Mouse (Mus musculus): ENCODE measurements around the gene Coro2a. TPM values are rescaled to one million over a fixed set of nuclear protein-coding genes. Genes with fewer than 3 reads are reported as not detected.

The Coro2a gene
- polyA plus RNA-seq, 1 experiment from 2014 or later: 7.3 TPM

GRCm38 (mm10) chr4:46554295-46555069 is 47.5 kb downstream of the Coro2a start:
- ATAC-seq (ENCODE audit: insufficient number of reproducible peaks, insufficient read depth, low FRiP score, low TSS enrichment): no peak
- H3K4me3 ChIP-seq: no peak overlapping the region
- H3K9me3 ChIP-seq: no peaks in the 10 kb centered on the region
- H3K27me3 ChIP-seq: no peaks in the 10 kb centered on the region
- no peak overlapping the region for H3K9ac ChIP-seq
- H3K4me2 ChIP-seq (replicated peaks): no peak overlapping the region
- no peaks in the 10 kb centered on the region for H3K36me3 ChIP-seq
- 75% methylated on average over 10 of the region's 10 CpGs for WGBS
- H3K27ac ChIP-seq: no peak overlapping the region
- no peaks in the 10 kb centered on the region; the same call in 1 of the 2 replicates for H3K4me1 ChIP-seq

GRCm38 (mm10) chr4:46553864-46554263 is 48.1 kb downstream of the Coro2a start:
- ATAC-seq (ENCODE audit: insufficient number of reproducible peaks, insufficient read depth, low FRiP score, low TSS enrichment): no peak
- 71% methylated on average over 1 of the region's 1 CpGs for WGBS

DNA sequence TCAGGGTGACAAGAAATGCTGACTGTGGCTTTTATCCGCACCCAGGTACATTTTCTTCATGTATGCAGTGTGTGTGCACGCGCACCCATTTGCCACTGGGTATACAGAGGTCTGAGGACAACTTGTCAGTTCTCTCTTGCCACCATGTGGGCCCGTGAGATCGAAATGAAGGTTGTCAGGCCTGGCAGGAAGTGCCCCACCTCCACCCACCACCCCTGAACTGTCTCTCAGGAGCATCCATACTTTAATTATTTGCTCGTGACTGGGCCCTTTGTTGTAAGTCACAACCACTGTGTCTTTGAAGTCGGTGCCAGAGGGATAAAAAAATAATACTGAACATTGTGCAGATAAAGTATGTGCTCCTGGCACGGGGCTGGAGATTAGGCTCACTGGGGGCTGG is 51.6 kb downstream of the Coro2a start:
- 46% methylated on average over 8 of the region's 8 CpGs for WGBS
- Histone ChIP-seq H3K9ac (no peak overlapping the region), H3K27ac (no peak overlapping the region), H3K36me3 (no peaks in the 10 kb centered on the region), H3K4me2 (replicated peaks) (no peak overlapping the region), H3K4me1 (peaks cover 4% of the 10 kb centered on the region), H3K27me3 (no peaks in the 10 kb centered on the region), H3K9me3 (no peaks in the 10 kb centered on the region), H3K4me3 (no peak overlapping the region)
- ATAC-seq (ENCODE audit: insufficient number of reproducible peaks, insufficient read depth, low FRiP score, low TSS enrichment): no peak

More at GRCm38 (mm10) chr4:46553864-46554263, 48.1 kb downstream of the Coro2a start:
- Histone ChIP-seq H3K4me1 (no peaks in the 10 kb centered on the region; the same call in 1 of the 2 replicates), H3K27me3 (no peaks in the 10 kb centered on the region), H3K27ac (no peak overlapping the region), H3K9ac (no peak overlapping the region), H3K9me3 (no peaks in the 10 kb centered on the region), H3K36me3 (no peaks in the 10 kb centered on the region), H3K4me2 (replicated peaks) (no peak overlapping the region), H3K4me3 (no peak overlapping the region)

- no peak for ATAC-seq (ENCODE audit: insufficient number of reproducible peaks, insufficient read depth, low FRiP score, low TSS enrichment)
- no peak overlapping the region for H3K27ac ChIP-seq
- H3K36me3 ChIP-seq: no peaks in the 10 kb centered on the region
- peaks cover 4% of the 10 kb centered on the region for H3K4me1 ChIP-seq
- H3K27me3 ChIP-seq: no peaks in the 10 kb centered on the region
- no peak overlapping the region for H3K4me3 ChIP-seq
- H3K4me2 ChIP-seq (replicated peaks): no peak overlapping the region
- H3K9ac ChIP-seq: no peak overlapping the region
- H3K9me3 ChIP-seq: no peaks in the 10 kb centered on the region
- WGBS: 77% methylated on average over 9 of the region's 10 CpGs
Observed at GRCm38 (mm10) chr4:46549979-46550378, 52.0 kb downstream of the Coro2a start.

DNA sequence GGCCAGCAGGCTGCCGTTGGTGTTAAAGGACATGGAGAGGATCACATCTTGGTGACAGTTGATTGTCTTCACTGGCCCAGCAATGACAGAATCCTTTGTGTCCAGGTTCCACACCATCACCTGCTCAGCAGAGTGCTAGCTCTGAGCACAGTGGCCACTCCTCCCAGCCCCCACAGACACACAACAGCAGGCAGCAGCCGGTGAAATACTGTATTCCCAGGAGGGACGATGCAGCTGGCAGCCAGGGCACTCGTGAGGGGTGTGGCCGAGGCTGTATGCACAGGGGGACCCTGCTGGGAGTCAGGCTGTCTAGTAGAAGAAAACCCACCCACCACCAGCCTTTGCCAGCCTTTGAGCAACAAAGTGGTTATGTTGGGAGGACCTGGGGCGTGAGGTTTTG is 55.3 kb downstream of the Coro2a start:
- Histone ChIP-seq H3K4me2 (replicated peaks) (no peak overlapping the region), H3K9me3 (no peaks in the 10 kb centered on the region), H3K36me3 (no peaks in the 10 kb centered on the region), H3K4me3 (no peak overlapping the region), H3K27ac (no peak overlapping the region), H3K9ac (no peak overlapping the region), H3K4me1 (peaks cover 4% of the 10 kb centered on the region), H3K27me3 (no peaks in the 10 kb centered on the region)
- WGBS: 37% methylated on average over 6 of the region's 6 CpGs
- no peak; the same call in 1 of the 2 replicates for ATAC-seq (ENCODE audit: insufficient number of reproducible peaks, insufficient read depth, low FRiP score, low TSS enrichment)

DNA sequence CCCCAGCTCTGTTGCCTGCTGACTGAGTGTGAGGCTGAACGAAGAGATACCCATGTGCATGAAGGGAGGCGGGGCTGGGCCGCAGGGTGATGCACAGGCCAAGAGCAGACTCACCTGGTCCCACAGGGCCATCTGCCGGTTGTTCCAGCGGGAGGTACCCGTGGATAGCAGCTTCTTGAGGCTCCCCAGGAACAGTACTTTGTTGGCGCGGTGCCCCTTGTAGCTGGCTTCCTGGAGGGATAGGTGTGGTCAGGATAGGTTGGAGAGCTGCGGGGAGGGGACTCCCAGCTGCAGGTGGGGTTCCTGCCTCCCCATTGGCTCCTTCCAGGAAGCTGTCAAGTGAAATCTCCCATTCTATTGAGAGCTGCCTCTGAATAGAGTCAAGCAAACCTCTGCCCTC is 56.5 kb downstream of the Coro2a start:
- no peak overlapping the region for H3K27ac ChIP-seq
- no peak overlapping the region for H3K4me2 ChIP-seq (replicated peaks)
- no peak; the same call in 1 of the 2 replicates for ATAC-seq (ENCODE audit: insufficient number of reproducible peaks, insufficient read depth, low FRiP score, low TSS enrichment)
- no peaks in the 10 kb centered on the region for H3K9me3 ChIP-seq
- H3K4me3 ChIP-seq: no peak overlapping the region
- WGBS: 11% methylated on average over 9 of the region's 9 CpGs
- H3K4me1 ChIP-seq: peaks cover 4% of the 10 kb centered on the region
- no peaks in the 10 kb centered on the region for H3K36me3 ChIP-seq
- H3K9ac ChIP-seq: no peak overlapping the region
- no peaks in the 10 kb centered on the region for H3K27me3 ChIP-seq

DNA sequence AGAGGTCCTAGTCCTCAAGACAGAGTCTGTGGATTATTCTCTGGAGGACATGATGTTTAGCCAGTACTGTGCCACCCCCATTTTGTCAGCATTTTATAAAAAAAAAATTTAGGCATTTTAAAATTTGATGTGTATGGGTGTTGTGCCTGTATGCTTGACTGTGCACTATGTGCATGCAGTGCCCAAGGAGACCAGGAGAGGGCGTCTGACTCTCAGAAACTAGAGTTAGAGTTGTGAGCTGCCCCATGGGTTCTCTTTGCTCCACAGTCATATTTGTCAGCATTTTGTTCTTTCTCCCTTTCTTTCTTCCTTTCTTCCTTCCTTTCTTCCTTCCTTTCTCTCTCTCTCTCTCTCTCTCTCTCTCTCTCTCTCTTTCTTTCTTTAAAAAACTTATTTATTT is 57.7 kb downstream of the Coro2a start:
- 0 out of 2 replicates have a peak, but pooled peaks cover 3% of the 10 kb centered on the region for H3K27me3 ChIP-seq
- no peaks in the 10 kb centered on the region for H3K9me3 ChIP-seq
- H3K27ac ChIP-seq: no peak overlapping the region
- H3K4me1 ChIP-seq: peaks cover 4% of the 10 kb centered on the region
- no peaks in the 10 kb centered on the region for H3K36me3 ChIP-seq
- 14% methylated on average over 1 of the region's 1 CpGs for WGBS
- no peak overlapping the region for H3K9ac ChIP-seq
- H3K4me2 ChIP-seq (replicated peaks): no peak overlapping the region
- no peak overlapping the region for H3K4me3 ChIP-seq
- no peak for ATAC-seq (ENCODE audit: insufficient number of reproducible peaks, insufficient read depth, low FRiP score, low TSS enrichment)

GRCm38 (mm10) chr4:46543366-46544050 is 58.5 kb downstream of the Coro2a start:
- WGBS: 91% methylated on average over 13 of the region's 13 CpGs
- H3K4me1 ChIP-seq: peaks cover 4% of the 10 kb centered on the region
- no peak; the same call in 1 of the 2 replicates for ATAC-seq (ENCODE audit: insufficient number of reproducible peaks, insufficient read depth, low FRiP score, low TSS enrichment)

GRCm38 (mm10) chr4:46541707-46542106 is 60.3 kb downstream of the Coro2a start:
- Histone ChIP-seq H3K36me3 (no peaks in the 10 kb centered on the region), H3K4me3 (no peak overlapping the region), H3K4me1 (peaks cover 2% of the 10 kb centered on the region), H3K4me2 (replicated peaks) (no peak overlapping the region), H3K27ac (no peak overlapping the region), H3K9ac (0 out of 2 replicates have a peak overlapping the region, but pooled peaks have one; percentile 2), H3K27me3 (peaks cover 13% of the 10 kb centered on the region), H3K9me3 (no peaks in the 10 kb centered on the region)
- ATAC-seq (ENCODE audit: insufficient number of reproducible peaks, insufficient read depth, low FRiP score, low TSS enrichment): no peak
- 44% methylated on average over 9 of the region's 9 CpGs for WGBS

More at GRCm38 (mm10) chr4:46543366-46544050, 58.5 kb downstream of the Coro2a start:
- Histone ChIP-seq H3K9ac (no peak overlapping the region), H3K27ac (no peak overlapping the region), H3K4me3 (no peak overlapping the region), H3K4me2 (replicated peaks) (no peak overlapping the region), H3K36me3 (no peaks in the 10 kb centered on the region), H3K9me3 (no peaks in the 10 kb centered on the region), H3K27me3 (peaks cover 3% of the 10 kb centered on the region; the same call in 1 of the 2 replicates)

DNA sequence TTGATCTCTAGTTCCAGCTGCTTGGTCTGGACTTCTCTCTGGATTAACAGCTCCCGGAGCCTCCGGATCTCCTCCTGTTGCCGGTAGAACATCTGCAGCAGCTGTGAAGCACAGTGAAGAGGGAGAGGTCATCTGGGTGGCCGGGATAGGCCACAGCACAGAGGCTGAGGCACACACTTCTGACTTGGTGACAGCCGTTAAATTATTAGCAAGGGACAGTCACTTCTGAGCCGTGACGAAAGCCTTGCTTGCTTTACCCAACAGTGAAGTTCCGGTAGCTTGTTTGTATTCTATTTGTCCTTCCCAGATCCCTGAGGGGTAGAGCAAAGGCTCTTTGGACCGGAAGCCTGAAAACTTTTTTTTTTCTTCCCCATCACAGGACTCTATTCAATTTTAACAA is 62.8 kb downstream of the Coro2a start:
- H3K27me3 ChIP-seq: peaks cover 38% of the 10 kb centered on the region

GRCm38 (mm10) chr4:46535840-46536361 is 66.1 kb downstream of the Coro2a start, which contains the start of gene Trim14:
Gene Trim14, minus strand, starts transcription at chr4:46536141.
- Histone ChIP-seq H3K27me3 (peaks cover 56% of the 10 kb centered on the region), H3K36me3 (no peaks in the 10 kb centered on the region), H3K4me1 (peaks cover 11% of the 10 kb centered on the region), H3K9ac (0 out of 2 replicates have a peak within 1 kb of the TSS, but pooled peaks have one; percentile 38), H3K4me2 (replicated peaks) (peak within 1 kb of the TSS; percentile 65), H3K27ac (no peak within 1 kb of the TSS), H3K9me3 (no peaks in the 10 kb centered on the region), H3K4me3 (peak within 1 kb of the TSS; percentile 43)
- ATAC-seq (ENCODE audit: insufficient number of reproducible peaks, insufficient read depth, low FRiP score, low TSS enrichment): peak; percentile 35
- under 1% methylated on average over 42 of the region's 46 CpGs for WGBS

More for the DNA sequence above, 62.8 kb downstream of the Coro2a start:
- Histone ChIP-seq H3K4me3 (no peak overlapping the region), H3K4me2 (replicated peaks) (no peak overlapping the region), H3K4me1 (peaks cover 9% of the 10 kb centered on the region), H3K36me3 (no peaks in the 10 kb centered on the region), H3K9me3 (no peaks in the 10 kb centered on the region), H3K9ac (no peak overlapping the region), H3K27ac (no peak overlapping the region)
- WGBS: 47% methylated on average over 9 of the region's 9 CpGs
- ATAC-seq (ENCODE audit: insufficient number of reproducible peaks, insufficient read depth, low FRiP score, low TSS enrichment): no peak
